Mouse (Mus musculus) MEL (cell line): Measurements from ENCODE around the gene Ccn2. TPM values are rescaled to one million over a fixed set of nuclear protein-coding genes. Genes with fewer than 3 reads are reported as not detected.

Experiments
- DNase-seq: peaks from one replicate; pipeline ENCODE4 v3.0.0; 2011; ENCODE audit warnings: low read depth, low spot score
- H3K27ac ChIP-seq: 2 replicates; pipeline ENCODE4 v1.5.1; 2012; ENCODE audit warnings: low read depth, mild to moderate bottlenecking, control low read depth, low read length, moderate library complexity; ENCODE audit not compliant: control insufficient read depth
- H3K27me3 ChIP-seq, 2 experiments: fragments of 150-350 bp in 1 of 2; sonication (generic) in 1 of 2; 2 replicates each; pipeline ENCODE4 v1.6.1; 2012; ENCODE audit warnings: low read length in 2 of 2, mild to moderate bottlenecking in 2 of 2, improper control_type of control experiment in 1 of 2, moderate library complexity in 1 of 2; ENCODE audit not compliant: insufficient read depth in 2 of 2, control insufficient read depth in 1 of 2
- H3K36me3 ChIP-seq, 2 experiments: 2 replicates each; pipeline ENCODE4 v1.6.1; 2012 to 2014; ENCODE audit warnings: low read length in 2 of 2, improper control_type of control experiment in 1 of 2, inconsistent platforms in 1 of 2, mild to moderate bottlenecking in 1 of 2; ENCODE audit not compliant: insufficient read depth in 2 of 2, control insufficient read depth in 1 of 2
- H3K4me1 ChIP-seq, 2 experiments: fragments of 150-350 bp in 1 of 2; sonication (generic) in 1 of 2; 2 replicates each; pipeline ENCODE4 v1.6.1; 2012; ENCODE audit warnings: low read length in 2 of 2, improper control_type of control experiment in 1 of 2, mild to moderate bottlenecking in 1 of 2; ENCODE audit not compliant: insufficient read depth in 2 of 2, control insufficient read depth in 1 of 2
- H3K4me3 ChIP-seq, 2 experiments: fragments of 150-350 bp in 1 of 2; sonication (generic) in 1 of 2; 2 replicates each; pipeline ENCODE4 v1.5.1; 2012; ENCODE audit warnings: low read depth in 2 of 2, low read length in 2 of 2, mild to moderate bottlenecking in 2 of 2, moderate library complexity in 2 of 2, control low read depth in 1 of 2, improper control_type of control experiment in 1 of 2; ENCODE audit not compliant: control insufficient read depth in 1 of 2, insufficient read depth in 1 of 2
- H3K79me2 ChIP-seq: 2 replicates; pipeline ENCODE4 v1.6.1; 2012; ENCODE audit warnings: mild to moderate bottlenecking, low read length, moderate library complexity; ENCODE audit not compliant: control insufficient read depth, poor library complexity, insufficient read depth
- H3K9ac ChIP-seq: 2 replicates; pipeline ENCODE4 v1.6.1; 2012; ENCODE audit warnings: low read depth, mild to moderate bottlenecking, control low read depth, low read length, moderate library complexity; ENCODE audit not compliant: control insufficient read depth, poor library complexity, severe bottlenecking
- H3K9me3 ChIP-seq: fragments of 150-350 bp; sonication (generic); replicated peaks from 2 replicates; pipeline ENCODE4 v1.6.1; 2012; ENCODE audit warnings: mild to moderate bottlenecking, low read length, improper control_type of control experiment, moderate library complexity; ENCODE audit not compliant: insufficient read depth
- CHD2 ChIP-seq: IDR thresholded peaks from 2 replicates; pipeline ENCODE4 v1.6.1; 2011; ENCODE audit warnings: low read length, improper control_type of control experiment
- CTCF ChIP-seq, 3 experiments: IDR thresholded peaks in 2 of 3; conservative IDR thresholded peaks in 1 of 3; 2 replicates each; pipeline ENCODE4 v1.5.1; 2011 to 2012; ENCODE audit warnings: low read length in 3 of 3, low read depth in 2 of 3, mild to moderate bottlenecking in 2 of 3, improper control_type of control experiment in 1 of 3, inconsistent platforms in 1 of 3, mixed read lengths in 1 of 3, moderate library complexity in 1 of 3; ENCODE audit not compliant: control insufficient read depth in 1 of 3, insufficient read depth in 1 of 3, poor library complexity in 1 of 3, severe bottlenecking in 1 of 3
- ELF1 ChIP-seq: IDR thresholded peaks from 2 replicates; pipeline ENCODE4 v1.6.1; 2014; ENCODE audit warnings: low read depth, mild to moderate bottlenecking, inconsistent platforms, low read length, improper control_type of control experiment, moderate library complexity
- ETS1 ChIP-seq: IDR thresholded peaks from 2 replicates; pipeline ENCODE4 v1.6.1; 2012; ENCODE audit warnings: low read depth, mild to moderate bottlenecking, inconsistent platforms, low read length, improper control_type of control experiment, moderate library complexity
- GABPA ChIP-seq: IDR thresholded peaks from 2 replicates; pipeline ENCODE4 v1.6.1; 2012; ENCODE audit warnings: low read depth, mild to moderate bottlenecking, inconsistent platforms, low read length, improper control_type of control experiment, moderate library complexity
- GATA1 ChIP-seq: IDR thresholded peaks from 2 replicates; pipeline ENCODE4 v1.6.1; 2011; ENCODE audit warnings: low read depth, low read length, improper control_type of control experiment
- HCFC1 ChIP-seq: IDR thresholded peaks from 2 replicates; pipeline ENCODE4 v1.6.1; 2012; ENCODE audit warnings: low read depth, mild to moderate bottlenecking, inconsistent platforms, low read length, improper control_type of control experiment, moderate library complexity
- JUND ChIP-seq: IDR thresholded peaks from 2 replicates; pipeline ENCODE4 v1.6.1; 2011; ENCODE audit warnings: low read depth, mild to moderate bottlenecking, improper control_type of control experiment, low read length
- KAT2A ChIP-seq: conservative IDR thresholded peaks from 2 replicates; pipeline ENCODE4 v1.6.1; 2012; ENCODE audit warnings: low read depth, low read length, improper control_type of control experiment, inconsistent platforms
- MAFK ChIP-seq: IDR thresholded peaks from 2 replicates; pipeline ENCODE4 v1.6.1; 2011; ENCODE audit warnings: low read depth, mild to moderate bottlenecking, low read length, improper control_type of control experiment, borderline replicate concordance
- MAX ChIP-seq: IDR thresholded peaks from 2 replicates; pipeline ENCODE4 v1.6.1; 2011; ENCODE audit warnings: low read length, improper control_type of control experiment
- MAZ ChIP-seq: IDR thresholded peaks from 2 replicates; pipeline ENCODE4 v1.6.1; 2012; ENCODE audit warnings: low read depth, mild to moderate bottlenecking, inconsistent platforms, low read length, improper control_type of control experiment
- MXI1 ChIP-seq: IDR thresholded peaks from 2 replicates; pipeline ENCODE4 v1.6.1; 2011; ENCODE audit warnings: mild to moderate bottlenecking, low read depth, low read length, improper control_type of control experiment
- MYC ChIP-seq: IDR thresholded peaks from 2 replicates; pipeline ENCODE4 v1.6.1; 2011; ENCODE audit warnings: low read depth, mild to moderate bottlenecking, low read length, improper control_type of control experiment, moderate library complexity
- NELFE ChIP-seq: IDR thresholded peaks from 2 replicates; pipeline ENCODE4 v1.6.1; 2011; ENCODE audit warnings: low read depth, low read length, improper control_type of control experiment
- NRF1 ChIP-seq: IDR thresholded peaks from 2 replicates; pipeline ENCODE4 v1.6.1; 2014; ENCODE audit warnings: low read depth, mild to moderate bottlenecking, inconsistent platforms, low read length, improper control_type of control experiment, moderate library complexity; ENCODE audit not compliant: poor library complexity, insufficient read depth, severe bottlenecking
- POLR2AphosphoS2 ChIP-seq: IDR thresholded peaks from 2 replicates; pipeline ENCODE4 v1.6.1; 2011; ENCODE audit warnings: low read length, improper control_type of control experiment
- POLR2AphosphoS5 ChIP-seq: IDR thresholded peaks from 2 replicates; pipeline ENCODE4 v1.6.1; 2012; ENCODE audit warnings: low read depth, borderline replicate concordance, mild to moderate bottlenecking, inconsistent platforms, low read length, moderate library complexity, mixed read lengths
- SIN3A ChIP-seq: IDR thresholded peaks from 2 replicates; pipeline ENCODE4 v1.6.1; 2012; ENCODE audit warnings: low read length, improper control_type of control experiment, inconsistent platforms
- SMC3 ChIP-seq: IDR thresholded peaks from 2 replicates; pipeline ENCODE4 v1.6.1; 2011; ENCODE audit warnings: low read depth, low read length, improper control_type of control experiment
- TAL1 ChIP-seq: IDR thresholded peaks from 2 replicates; pipeline ENCODE4 v1.6.1; 2012; ENCODE audit warnings: mild to moderate bottlenecking, inconsistent platforms, low read length, moderate library complexity, mixed read lengths
- TBP ChIP-seq: IDR thresholded peaks from 2 replicates; pipeline ENCODE4 v1.8.0; 2011; ENCODE audit warnings: low read depth, low read length, improper control_type of control experiment
- TCF12 ChIP-seq: IDR thresholded peaks from 2 replicates; pipeline ENCODE4 v1.6.1; 2014; ENCODE audit warnings: low read depth, mild to moderate bottlenecking, inconsistent platforms, low read length, improper control_type of control experiment, moderate library complexity
- UBTF ChIP-seq: IDR thresholded peaks from 2 replicates; pipeline ENCODE4 v1.6.1; 2012; ENCODE audit warnings: low read depth, mild to moderate bottlenecking, inconsistent platforms, low read length, improper control_type of control experiment, moderate library complexity, borderline replicate concordance; ENCODE audit not compliant: insufficient read depth
- USF1 ChIP-seq: IDR thresholded peaks from 2 replicates; pipeline ENCODE4 v1.6.1; 2014; ENCODE audit warnings: low read depth, mild to moderate bottlenecking, inconsistent platforms, low read length, improper control_type of control experiment, moderate library complexity
- USF2 ChIP-seq, 2 experiments: IDR thresholded peaks; 2 replicates each; pipeline ENCODE4 v1.6.1; 2011 to 2012; ENCODE audit warnings: improper control_type of control experiment in 2 of 2, low read length in 2 of 2, borderline replicate concordance in 1 of 2, inconsistent platforms in 1 of 2, low read depth in 1 of 2, mild to moderate bottlenecking in 1 of 2; ENCODE audit not compliant: insufficient read depth in 1 of 2
- ZC3H11A ChIP-seq: IDR thresholded peaks from 2 replicates; pipeline ENCODE4 v1.6.1; 2012; ENCODE audit warnings: low read depth, mild to moderate bottlenecking, inconsistent platforms, low read length, improper control_type of control experiment
- ZKSCAN1 ChIP-seq: IDR thresholded peaks from 2 replicates; pipeline ENCODE4 v1.6.1; 2012; ENCODE audit warnings: low read depth, mild to moderate bottlenecking, inconsistent platforms, low read length, improper control_type of control experiment, moderate library complexity
- ZMIZ1 ChIP-seq: IDR thresholded peaks from 2 replicates; pipeline ENCODE4 v1.6.1; 2012; ENCODE audit warnings: low read depth, mild to moderate bottlenecking, inconsistent platforms, low read length, improper control_type of control experiment, moderate library complexity
- polyA plus RNA-seq, 2 experiments: library from polyadenylated mRNA; stranded (reverse) in 1 of 2; unstranded in 1 of 2; fragments of >175 nt in 1 of 2; fragments of >200 nt in 1 of 2; gene quantifications; 2 replicates each; pipeline versions ENCODE4 v1.2.1 to v1.2.4; 2012; ENCODE audit warnings: low replicate concordance in 2 of 2, low read depth in 1 of 2; ENCODE audit not compliant: insufficient read length in 2 of 2, insufficient read depth in 1 of 2, missing spikeins in 1 of 2
- total RNA-seq: library from RNA; depleted of rRNA; stranded (reverse); fragments of 300-350 nt; gene quantifications from 2 replicates; pipeline ENCODE4 v1.2.3, GENCODE M21; 2012

The Ccn2 gene
- total and polyA plus RNA-seq, 3 experiments, result not detected

- no peak overlapping the region for H3K9ac ChIP-seq
- TF ChIP-seq GABPA (no peak), TAL1 (no peak), USF2 (IDR thresholded peaks at IDR 0.05; ENCODE audit: borderline replicate concordance in 1 of 2, insufficient read depth in 1 of 2, low read depth in 1 of 2, low read length in 2 of 2) (no peak), ETS1 (no peak), ZC3H11A (no peak), ZKSCAN1 (no peak), SMC3 (no peak), TBP (no peak), NRF1 (no peak), POLR2AphosphoS5 (no peak), MAZ (no peak), MYC (no peak), POLR2AphosphoS2 (no peak), UBTF (no peak), SIN3A (no peak), KAT2A (no peak), TCF12 (no peak), GATA1 (no peak), MAFK (no peak), CHD2 (no peak)
- H3K4me3 ChIP-seq, result no peak overlapping the region
- no peaks in the 10 kb centered on the region for H3K9me3 ChIP-seq
- no peaks in the 10 kb centered on the region for H3K79me2 ChIP-seq
- H3K27me3 ChIP-seq, result no peaks in the 10 kb centered on the region
- DNase-seq, result no peak
- no peaks in the 10 kb centered on the region for H3K36me3 ChIP-seq
- H3K4me1 ChIP-seq, result no peaks in the 10 kb centered on the region
- no peak overlapping the region for H3K27ac ChIP-seq
Measured at GRCm38 (mm10) chr10:24598693-24599092, 3.5 kb downstream of the Ccn2 start.

DNA sequence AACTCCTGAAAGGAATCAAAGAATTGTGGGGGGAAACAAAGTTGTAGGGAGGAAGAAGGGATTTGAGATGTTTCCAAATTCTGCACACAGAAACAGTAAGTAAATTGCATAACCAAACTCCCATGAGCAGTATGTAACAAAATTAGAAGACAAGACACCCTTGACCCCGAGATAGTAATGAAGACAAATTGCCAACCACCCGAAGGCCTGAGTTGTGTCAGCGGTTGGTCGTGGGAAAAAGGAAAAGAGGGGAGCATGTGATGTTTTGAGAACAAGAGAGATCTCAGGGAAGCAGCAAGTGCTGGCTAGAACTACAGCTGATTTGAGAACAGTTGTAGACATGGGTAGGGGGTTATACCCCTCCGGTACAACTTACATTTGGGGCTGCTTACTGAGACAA lies 4.6 kb downstream of the Ccn2 start:
- no peak overlapping the region for H3K4me3 ChIP-seq
- TF ChIP-seq MAZ, result no peak
- TF ChIP-seq MAFK, result no peak
- TF ChIP-seq ZMIZ1, result no peak
- no peak for TF ChIP-seq TAL1
- no peak for TF ChIP-seq NELFE
- TF ChIP-seq ZC3H11A, result no peak
- no peak for TF ChIP-seq HCFC1
- no peak for TF ChIP-seq POLR2AphosphoS2
- TF ChIP-seq GABPA, result no peak
- TF ChIP-seq POLR2AphosphoS5, result no peak
- TF ChIP-seq JUND, result no peak
- no peak for TF ChIP-seq CTCF (IDR thresholded peaks at IDR 0.05 in 2 of 3, conservative IDR thresholded peaks at IDR 0.05 in 1 of 3; ENCODE audit: control insufficient read depth in 1 of 3, insufficient read depth in 1 of 3, low read depth in 2 of 3, low read length in 3 of 3, poor library complexity in 1 of 3, severe bottlenecking in 1 of 3)
- TF ChIP-seq ELF1, result no peak
- no peak for TF ChIP-seq USF1
- no peak for TF ChIP-seq KAT2A
- TF ChIP-seq MXI1, result no peak
- TF ChIP-seq MAX, result no peak
- no peak for TF ChIP-seq NRF1
- TF ChIP-seq GATA1, result no peak
- no peak for TF ChIP-seq UBTF

More for the DNA sequence above, 4.6 kb downstream of the Ccn2 start:
- Histone ChIP-seq H3K27me3 (no peaks in the 10 kb centered on the region; a peak in 1 of 4 replicates), H3K27ac (no peak overlapping the region), H3K9me3 (no peaks in the 10 kb centered on the region), H3K36me3 (no peaks in the 10 kb centered on the region), H3K4me1 (no peaks in the 10 kb centered on the region), H3K79me2 (no peaks in the 10 kb centered on the region), H3K9ac (no peak overlapping the region)
- DNase-seq, result no peak
